9 mouse cellular contexts compared by ENCODE assay signal in the genomic region with DNA sequence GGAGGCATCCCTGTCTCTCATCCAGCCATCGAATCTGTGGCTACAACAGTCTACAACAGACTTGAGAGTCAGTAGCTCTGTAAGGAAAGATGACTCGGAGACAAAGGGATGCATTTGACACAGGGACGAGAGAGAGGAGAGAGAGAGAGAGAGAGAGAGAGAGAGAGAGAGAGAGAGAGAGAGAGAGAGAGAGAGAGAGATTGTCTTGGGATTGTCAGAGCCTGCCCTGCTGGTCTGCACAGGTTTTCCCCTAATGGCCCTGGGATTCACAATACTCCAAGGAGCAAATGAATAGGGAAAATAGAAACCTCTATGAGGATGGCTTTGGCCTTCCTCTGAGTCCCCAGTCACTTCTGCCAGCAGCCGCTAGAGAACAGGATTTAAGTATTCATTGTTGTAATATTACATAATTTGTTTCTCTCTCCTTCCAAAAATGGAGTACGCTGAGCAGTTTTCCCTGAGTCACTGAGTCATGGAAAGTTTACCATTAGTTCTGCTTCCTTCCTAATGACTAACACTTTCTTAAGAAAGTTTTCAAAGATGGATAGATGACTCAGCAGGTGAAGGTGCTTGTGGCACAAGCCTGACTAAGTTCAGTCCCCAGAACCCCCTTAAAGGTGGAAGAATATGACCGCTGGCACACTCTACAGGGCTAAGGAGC. TPM values are rescaled to one million over a fixed set of nuclear protein-coding genes. Genes with fewer than 3 reads are reported as not detected.
DNase-seq lines count a peak whose midpoint lies in the region; ATAC-seq and TF ChIP-seq lines count a peak whose summit lies in the region.
"Had no signal": no experiment of that assay in that cellular context is flagged by ENCODE, and none has a peak within 500 bp of the region (broad histone marks: within the 10 kb centered on the region; RNA-seq: fewer than 3 reads in every experiment).

No protein-coding gene starts in this region.

- peaks cover 5% of the 10 kb centered on the region for H3K4me1 ChIP-seq in heart, embryonic 13.5 days
- peaks cover 0 to 9% of the 10 kb centered on the region in 2 experiments; a peak in 1 of 4 replicates for H3K4me1 ChIP-seq in MEL (ENCODE audit: control insufficient read depth in 1 of 2, insufficient read depth in 2 of 2, low read length in 2 of 2)
- no peaks in the 10 kb centered on the region for H3K4me1 ChIP-seq in forebrain, embryonic 14.5 days (ENCODE audit: control insufficient read depth, insufficient read depth, low read length)
- H3K4me1 ChIP-seq in midbrain, embryonic 11.5 days (ENCODE audit: control insufficient read depth, insufficient read depth, low read length), result peaks cover 3% of the 10 kb centered on the region; the same call in 1 of the 2 replicates

- H3K27ac ChIP-seq in heart, embryonic 13.5 days (replicated peaks), result no peak overlapping the region
- no peak overlapping the region for H3K27ac ChIP-seq in MEL (ENCODE audit: control insufficient read depth, low read depth, low read length)
- no peak overlapping the region for H3K27ac ChIP-seq in forebrain, embryonic 14.5 days (ENCODE audit: low read depth, low read length)
- no peak overlapping the region for H3K27ac ChIP-seq in midbrain, embryonic 11.5 days (ENCODE audit: low read depth, low read length)

- intact Hi-C loops in heart, postnatal 25 days (cut with DNase I), result loop anchor here (5.0 kb wide), 2 partner anchors 511 to 826 kb away; no protein-coding TSS in a partner anchor

- H3K79me2 ChIP-seq in MEL (ENCODE audit: control insufficient read depth, insufficient read depth, low read length, poor library complexity), result no peaks in the 10 kb centered on the region

- 0 out of 2 replicates have a peak overlapping the region, but pooled peaks have one; percentile 59 for H3K4me3 ChIP-seq in heart, embryonic 13.5 days
- H3K4me3 ChIP-seq in MEL (ENCODE audit: control insufficient read depth in 1 of 2, insufficient read depth in 1 of 2, low read depth in 2 of 2, low read length in 2 of 2), result peak overlapping the region in 1 of 2 experiments; percentile 75; a peak in 2 of 4 replicates
- H3K4me3 ChIP-seq in forebrain, embryonic 14.5 days (ENCODE audit: low read depth, low read length), result no peak overlapping the region
- H3K4me3 ChIP-seq in midbrain, embryonic 11.5 days (ENCODE audit: low read depth, low read length), result no peak overlapping the region

- no peak for DNase-seq in heart, postnatal 25 days (ENCODE audit: low spot score)
- peak; percentile 53 for DNase-seq in MEL (ENCODE audit: low read depth, low spot score)
- DNase-seq in forebrain, embryonic 14.5 days (ENCODE audit: low spot score), result no peak
- DNase-seq in midbrain, embryonic 11.5 days (ENCODE audit: low spot score, missing footprints), result no peak
- DNase-seq in thymus, postnatal 14 days, result no peak
- no peak for DNase-seq in left cerebral cortex, adult 11 months (ENCODE audit: low spot score)
- no peak for DNase-seq in thymus, postnatal 0 days (ENCODE audit: low spot score)

- no peak for TF ChIP-seq EP300 in MEL (IDR thresholded peaks at IDR 0.05; ENCODE audit: low read depth in 1 of 2, low read length in 2 of 2)

- no peak for ATAC-seq in heart, embryonic 13.5 days (ENCODE audit: extremely low read depth, insufficient number of reproducible peaks, low FRiP score, low TSS enrichment)
- ATAC-seq in forebrain, embryonic 14.5 days, result peak; percentile 4; the same call in 1 of the 2 replicates
- peak; percentile 14; the same call in 1 of the 2 replicates for ATAC-seq in midbrain, embryonic 11.5 days (ENCODE audit: low FRiP score)

- no peaks in the 10 kb centered on the region; the same call in 1 of the 2 replicates for H3K27me3 ChIP-seq in heart, embryonic 13.5 days (replicated peaks)
- H3K27me3 ChIP-seq in MEL (ENCODE audit: control insufficient read depth in 1 of 2, insufficient read depth in 2 of 2, low read length in 2 of 2), result no peaks in the 10 kb centered on the region
- H3K27me3 ChIP-seq in forebrain, embryonic 14.5 days (replicated peaks; ENCODE audit: control insufficient read depth, insufficient read depth, low read length), result no peaks in the 10 kb centered on the region
- no peaks in the 10 kb centered on the region for H3K27me3 ChIP-seq in midbrain, embryonic 11.5 days (ENCODE audit: control insufficient read depth, insufficient read depth, low read length)

- peak overlapping the region; percentile 93 for H3K4me2 ChIP-seq in heart, embryonic 13.5 days
- 0 out of 2 replicates have a peak overlapping the region, but pooled peaks have one; percentile 68 for H3K4me2 ChIP-seq in forebrain, embryonic 14.5 days (ENCODE audit: low read length)
- H3K4me2 ChIP-seq in midbrain, embryonic 11.5 days, result peak overlapping the region; percentile 80; the same call in 1 of the 2 replicates

- TF ChIP-seq POLR2A in MEL (IDR thresholded peaks at IDR 0.05; ENCODE audit: control insufficient read depth in 1 of 2, insufficient read depth in 1 of 2, low read depth in 1 of 2, low read length in 2 of 2, poor library complexity in 1 of 2), result no peak

- 41% methylated on average over 6 of the region's 6 CpGs for WGBS in heart, embryonic 13.5 days
- WGBS in forebrain, embryonic 14.5 days, result 48% methylated on average over 6 of the region's 6 CpGs
- 48% methylated on average over 6 of the region's 6 CpGs for WGBS in midbrain, embryonic 11.5 days

- no peak for TF ChIP-seq CTCF in MEL (IDR thresholded peaks at IDR 0.05 in 2 of 3, conservative IDR thresholded peaks at IDR 0.05 in 1 of 3; ENCODE audit: control insufficient read depth in 1 of 3, insufficient read depth in 1 of 3, low read depth in 2 of 3, low read length in 3 of 3, poor library complexity in 1 of 3, severe bottlenecking in 1 of 3)

- no peaks in the 10 kb centered on the region for H3K36me3 ChIP-seq in heart, embryonic 13.5 days
- peaks cover 0 to 6% of the 10 kb centered on the region in 2 experiments; a peak in 2 of 4 replicates for H3K36me3 ChIP-seq in MEL (ENCODE audit: control insufficient read depth in 1 of 2, insufficient read depth in 2 of 2, low read length in 2 of 2)
- no peaks in the 10 kb centered on the region for H3K36me3 ChIP-seq in forebrain, embryonic 14.5 days (ENCODE audit: control insufficient read depth, insufficient read depth, low read length)
- H3K36me3 ChIP-seq in midbrain, embryonic 11.5 days (ENCODE audit: control insufficient read depth, insufficient read depth, low read length), result no peaks in the 10 kb centered on the region

- TF ChIP-seq RAD21 in MEL (IDR thresholded peaks at IDR 0.05; ENCODE audit: low read depth, low read length), result no peak

- H3K9ac ChIP-seq in heart, embryonic 13.5 days, result no peak overlapping the region
- peak overlapping the region; percentile 44; the same call in 1 of the 2 replicates for H3K9ac ChIP-seq in MEL (ENCODE audit: control insufficient read depth, low read depth, low read length, poor library complexity, severe bottlenecking)
- no peak overlapping the region for H3K9ac ChIP-seq in forebrain, embryonic 14.5 days (ENCODE audit: low read length)
- H3K9ac ChIP-seq in midbrain, embryonic 11.5 days (ENCODE audit: low read length), result no peak overlapping the region

- H3K9me3 ChIP-seq in heart, embryonic 13.5 days, result no peaks in the 10 kb centered on the region
- H3K9me3 ChIP-seq in MEL (replicated peaks; ENCODE audit: insufficient read depth, low read length), result no peaks in the 10 kb centered on the region
- H3K9me3 ChIP-seq in forebrain, embryonic 14.5 days (replicated peaks; ENCODE audit: control insufficient read depth, low read length), result no peaks in the 10 kb centered on the region
- no peaks in the 10 kb centered on the region for H3K9me3 ChIP-seq in midbrain, embryonic 11.5 days (ENCODE audit: control insufficient read depth, low read length)

TF ChIP-seq in MEL, 35 proteins besides CTCF, POLR2A, EP300 and RAD21:
- no peak for TF ChIP-seq MYB (IDR thresholded peaks at IDR 0.05; ENCODE audit: low read depth, low read length)
- peak; percentile 94 for TF ChIP-seq JUND (IDR thresholded peaks at IDR 0.05; ENCODE audit: low read depth, low read length)

RNA-seq across cellular contexts. Expression of gene 1700016C15Rik, which starts 26.3 kb away (rescaled TPM):
- polyA plus RNA-seq in heart, embryonic 13.5 days (2015; fragmentation: Nextera tagmentation; extraction: Ambion mirVana), result not detected in 2 replicates
- total RNA-seq in heart, postnatal 25 days (2021), result not detected
- total RNA-seq in MEL (2012; rRNA removed), result not detected in 2 replicates
- not detected for polyA plus RNA-seq in MEL (2012; ENCODE audit: insufficient read depth in 1 of 2, insufficient read length in 2 of 2, low read depth in 1 of 2, low replicate concordance in 2 of 2, missing spikeins in 1 of 2)
- not detected in 2 replicates for polyA plus RNA-seq in forebrain, embryonic 14.5 days (2014; fragmentation: Nextera tagmentation; extraction: Ambion mirVana)
- not detected in 2 replicates for polyA plus RNA-seq in midbrain, embryonic 11.5 days (2014; fragmentation: Nextera tagmentation; extraction: Ambion mirVana)
- 0.28 and 0.49 TPM in 2 replicates for polyA plus RNA-seq in thymus, postnatal 0 days (2015; fragmentation: Nextera tagmentation; extraction: Ambion mirVana)
- total RNA-seq: ES-E14 had no signal
